7 mouse cellular contexts compared by ENCODE assay signal in genomic region chr2:30392577-30393369, GRCm38 (mm10). TPM values are rescaled to one million over a fixed set of nuclear protein-coding genes. Genes with fewer than 3 reads are reported as not detected.
A peak's percentile ranks its signal among the peaks of the same experiment; 100 is the strongest.
DNase-seq lines count a peak whose midpoint lies in the region; ATAC-seq and TF ChIP-seq lines count a peak whose summit lies in the region.

No protein-coding gene starts in this region.

- H3K4me1 ChIP-seq in forebrain, embryonic 13.5 days: peaks cover 22% of the 10 kb centered on the region

- ATAC-seq in Patski: peak; percentile 53
- ATAC-seq in cerebellum, adult (ENCODE audit: insufficient number of reproducible peaks, low FRiP score, low TSS enrichment): peak; percentile 16; the same call in 1 of the 2 replicates
- ATAC-seq in forebrain, embryonic 13.5 days: peak; percentile 77

- peak overlapping the region; percentile 91 for H3K27ac ChIP-seq in forebrain, embryonic 13.5 days

- WGBS in forebrain, embryonic 13.5 days: under 1% methylated on average over 53 of the region's 54 CpGs
- WGBS in large intestine, adult 2 months: under 1% methylated on average over 54 of the region's 54 CpGs

- peak overlapping the region; percentile 85 for H3K9ac ChIP-seq in forebrain, embryonic 13.5 days

- no peaks in the 10 kb centered on the region for H3K27me3 ChIP-seq in Patski
- H3K27me3 ChIP-seq in forebrain, embryonic 13.5 days: no peaks in the 10 kb centered on the region

- POLR2A ChIA-PET in Patski (lab: Charles Lee): interaction anchor here (0.6 to 1.2 kb wide), 3 partner anchors 9 to 22 kb away, joined by 3 read pairs; no protein-coding TSS in a partner anchor

- intact Hi-C loops in heart, postnatal 25 days (cut with DNase I): no loop called here

- peaks cover 33% of the 10 kb centered on the region for H3K36me3 ChIP-seq in forebrain, embryonic 13.5 days (ENCODE audit: poor library complexity, severe bottlenecking)

- peak overlapping the region; percentile 71 for H3K4me3 ChIP-seq in forebrain, embryonic 13.5 days

- in situ Hi-C loops in Patski (cut with MboI; ENCODE audit: low pct_unique_long_range_greater_than_20kb): no loop called here

- no peak for TF ChIP-seq CTCF in Patski (IDR thresholded peaks at IDR 0.05)

- peak overlapping the region; percentile 98 for H3K4me2 ChIP-seq in forebrain, embryonic 13.5 days

- no peaks in the 10 kb centered on the region for H3K9me3 ChIP-seq in forebrain, embryonic 13.5 days (replicated peaks)

- no peak for DNase-seq in Patski (ENCODE audit: low read depth, low spot score)
- peak; percentile 70 for DNase-seq in heart, postnatal 25 days (ENCODE audit: low spot score)
- DNase-seq in large intestine, adult 2 months (ENCODE audit: low read depth, low spot score): peak; percentile 57
- peak; percentile 77 for DNase-seq in lung, postnatal 14 days
- DNase-seq in right cerebral cortex, postnatal 14 days: peak; percentile 86

- CTCF ChIA-PET in Patski (lab: Charles Lee): no interaction called here

RNA-seq across cellular contexts. Expression of gene Dolpp1, which starts 0.7 kb away (rescaled TPM):
- polyA plus RNA-seq in Patski (2021): 15.4 TPM
- polyA plus RNA-seq in forebrain, embryonic 13.5 days (2015; fragmentation: Nextera tagmentation; extraction: Ambion mirVana): 53.0 and 56.7 TPM in 2 replicates
- 10 to 100 TPM in 1 of 2 experiments, 1 to 10 TPM in 1; 8.3 to 10.4 TPM for total RNA-seq in heart, postnatal 25 days (2021)
- polyA plus RNA-seq in large intestine, adult 2 months (2012; rRNA removed): 129 and 145 TPM in 2 replicates

RNA-seq across cellular contexts. Expression of gene Crat, which starts 22.8 kb away (rescaled TPM):
- 86.1 TPM for polyA plus RNA-seq in Patski (2021)
- polyA plus RNA-seq in forebrain, embryonic 13.5 days (2015; fragmentation: Nextera tagmentation; extraction: Ambion mirVana): 16.3 and 21.0 TPM in 2 replicates
- total RNA-seq in heart, postnatal 25 days (2021): 100 to 1,000 TPM; 433 to 486 TPM
- polyA plus RNA-seq in large intestine, adult 2 months (2012; rRNA removed): 45.4 and 98.7 TPM in 2 replicates

RNA-seq across cellular contexts. Expression of gene Ptpa, which starts 23.1 kb away (rescaled TPM):
- polyA plus RNA-seq in Patski (2021): 165 TPM
- 126 and 141 TPM in 2 replicates for polyA plus RNA-seq in forebrain, embryonic 13.5 days (2015; fragmentation: Nextera tagmentation; extraction: Ambion mirVana)
- total RNA-seq in heart, postnatal 25 days (2021): 10 to 100 TPM; 91.2 to 92.3 TPM
- 113 and 116 TPM in 2 replicates for polyA plus RNA-seq in large intestine, adult 2 months (2012; rRNA removed)

RNA-seq across cellular contexts. Expression of gene Miga2, which starts 28.7 kb away (rescaled TPM):
- 43.3 TPM for polyA plus RNA-seq in Patski (2021)
- polyA plus RNA-seq in forebrain, embryonic 13.5 days (2015; fragmentation: Nextera tagmentation; extraction: Ambion mirVana): 22.4 and 23.5 TPM in 2 replicates
- total RNA-seq in heart, postnatal 25 days (2021): 10 to 100 TPM; 68.5 to 74.0 TPM
- polyA plus RNA-seq in large intestine, adult 2 months (2012; rRNA removed): 27.7 and 46.6 TPM in 2 replicates

RNA-seq across cellular contexts. Expression of gene Sh3glb2, which starts 33.6 kb away (rescaled TPM):
- 102 TPM for polyA plus RNA-seq in Patski (2021)
- 100 and 126 TPM in 2 replicates for polyA plus RNA-seq in forebrain, embryonic 13.5 days (2015; fragmentation: Nextera tagmentation; extraction: Ambion mirVana)
- total RNA-seq in heart, postnatal 25 days (2021): 10 to 100 TPM; 39.7 to 40.3 TPM
- 108 and 138 TPM in 2 replicates for polyA plus RNA-seq in large intestine, adult 2 months (2012; rRNA removed)

Comparison
In these comparisons a context has a peak if more than half of its experiments do, and no peak if none do; other contexts are left out.
1. ATAC-seq: peak in every context shown above with its lines; median percentile 77 in forebrain, embryonic 13.5 days; 53 in Patski; 16 in cerebellum, adult.